Mouse (Mus musculus): ENCODE data around the gene Gm4756. TPM values are rescaled to one million over a fixed set of nuclear protein-coding genes. Genes with fewer than 3 reads are reported as not detected.
"Not testable (repeated sequence)": the region's sequence is repeated elsewhere in the genome, so short reads cannot be mapped to it uniquely, and the experiment has no call there.

The Gm4756 gene
- polyA plus RNA-seq, 1 experiment from 2014 or later: not detected

- H3K9me3 ChIP-seq: no peaks in the 10 kb centered on the region
- H3K9ac ChIP-seq (replicated peaks): no peak overlapping the region
- no peak for ATAC-seq (replicated peaks)
- 87% methylated on average over 5 of the region's 5 CpGs for WGBS
- H3K4me3 ChIP-seq: no peak overlapping the region
- H3K4me2 ChIP-seq (replicated peaks): no peak overlapping the region
- no peak overlapping the region for H3K27ac ChIP-seq (replicated peaks)
- H3K4me1 ChIP-seq: no peaks in the 10 kb centered on the region
- H3K27me3 ChIP-seq: no peaks in the 10 kb centered on the region
- no peaks in the 10 kb centered on the region for H3K36me3 ChIP-seq
Measured at GRCm38 (mm10) chr12:72622853-72623496, 26.5 kb downstream of the Gm4756 start.

GRCm38 (mm10) chr12:72621441-72621840 lies 28.0 kb downstream of the Gm4756 start:
- ATAC-seq (replicated peaks): no peak
- H3K4me2 ChIP-seq (replicated peaks): no peak overlapping the region
- H3K27ac ChIP-seq (replicated peaks): no peak overlapping the region
- H3K9me3 ChIP-seq: no peaks in the 10 kb centered on the region
- H3K4me3 ChIP-seq: no peak overlapping the region
- WGBS: 93% methylated on average over 1 of the region's 1 CpGs
- H3K27me3 ChIP-seq: no peaks in the 10 kb centered on the region
- no peaks in the 10 kb centered on the region for H3K4me1 ChIP-seq
- H3K36me3 ChIP-seq: no peaks in the 10 kb centered on the region
- H3K9ac ChIP-seq (replicated peaks): no peak overlapping the region

- H3K27ac ChIP-seq (replicated peaks): no peak overlapping the region
- H3K9ac ChIP-seq (replicated peaks): no peak overlapping the region
- H3K4me1 ChIP-seq: no peaks in the 10 kb centered on the region
- no peaks in the 10 kb centered on the region for H3K9me3 ChIP-seq
- no peaks in the 10 kb centered on the region for H3K36me3 ChIP-seq
- no peak for ATAC-seq (replicated peaks)
- 92% methylated on average over 7 of the region's 7 CpGs for WGBS
- H3K27me3 ChIP-seq: no peaks in the 10 kb centered on the region
- no peak overlapping the region for H3K4me2 ChIP-seq (replicated peaks)
- H3K4me3 ChIP-seq: no peak overlapping the region
Measured at GRCm38 (mm10) chr12:72620856-72621255, 28.6 kb downstream of the Gm4756 start.

- no peaks in the 10 kb centered on the region for H3K27me3 ChIP-seq
- H3K27ac ChIP-seq (replicated peaks): no peak overlapping the region
- no peak overlapping the region for H3K4me3 ChIP-seq
- H3K36me3 ChIP-seq: no peaks in the 10 kb centered on the region
- no peak overlapping the region for H3K4me2 ChIP-seq (replicated peaks)
- H3K9ac ChIP-seq (replicated peaks): no peak overlapping the region
- no peak for ATAC-seq (replicated peaks)
- no peaks in the 10 kb centered on the region for H3K4me1 ChIP-seq
- 91% methylated on average over 3 of the region's 3 CpGs for WGBS
- no peaks in the 10 kb centered on the region for H3K9me3 ChIP-seq
Measured at GRCm38 (mm10) chr12:72612053-72612452, 37.4 kb downstream of the Gm4756 start.

GRCm38 (mm10) chr12:72598731-72599130 lies 50.7 kb downstream of the Gm4756 start:
- H3K27me3 ChIP-seq; H3K9me3 ChIP-seq; H3K4me3 ChIP-seq; H3K36me3 ChIP-seq; H3K4me2 ChIP-seq (replicated peaks); H3K27ac ChIP-seq (replicated peaks); ATAC-seq (replicated peaks); H3K4me1 ChIP-seq; H3K9ac ChIP-seq (replicated peaks): not testable (repeated sequence)
- 92% methylated on average over 2 of the region's 2 CpGs for WGBS

- H3K4me3 ChIP-seq: no peak overlapping the region
- no peak for ATAC-seq (replicated peaks)
- H3K9ac ChIP-seq (replicated peaks): no peak overlapping the region
- no peaks in the 10 kb centered on the region for H3K9me3 ChIP-seq
- H3K27me3 ChIP-seq: no peaks in the 10 kb centered on the region
- H3K27ac ChIP-seq (replicated peaks): no peak overlapping the region
- H3K4me2 ChIP-seq (replicated peaks): no peak overlapping the region
- no peaks in the 10 kb centered on the region for H3K36me3 ChIP-seq
- 73% methylated on average over 2 of the region's 2 CpGs for WGBS
- no peaks in the 10 kb centered on the region for H3K4me1 ChIP-seq
Measured at GRCm38 (mm10) chr12:72594001-72594400, 55.5 kb downstream of the Gm4756 start.

- Histone ChIP-seq H3K27me3 (no peaks in the 10 kb centered on the region), H3K4me2 (replicated peaks) (no peak overlapping the region), H3K9me3 (no peaks in the 10 kb centered on the region), H3K36me3 (no peaks in the 10 kb centered on the region), H3K4me1 (no peaks in the 10 kb centered on the region), H3K4me3 (no peak overlapping the region), H3K27ac (replicated peaks) (no peak overlapping the region), H3K9ac (replicated peaks) (no peak overlapping the region)
- no peak for ATAC-seq (replicated peaks)
Measured at GRCm38 (mm10) chr12:72592991-72593390, 56.5 kb downstream of the Gm4756 start.

GRCm38 (mm10) chr12:72585339-72585738 lies 64.1 kb downstream of the Gm4756 start:
- Histone ChIP-seq H3K4me3 (no peak overlapping the region), H3K9ac (replicated peaks) (no peak overlapping the region), H3K9me3 (no peaks in the 10 kb centered on the region), H3K36me3 (0 out of 2 replicates have a peak, but pooled peaks cover 3% of the 10 kb centered on the region), H3K4me2 (replicated peaks) (no peak overlapping the region), H3K27me3 (no peaks in the 10 kb centered on the region), H3K4me1 (no peaks in the 10 kb centered on the region), H3K27ac (replicated peaks) (no peak overlapping the region)
- 95% methylated on average over 1 of the region's 1 CpGs for WGBS
- ATAC-seq (replicated peaks): no peak

- ATAC-seq (replicated peaks): no peak
- no peak overlapping the region for H3K4me3 ChIP-seq
- no peaks in the 10 kb centered on the region for H3K9me3 ChIP-seq
- no peak overlapping the region for H3K4me2 ChIP-seq (replicated peaks)
- peaks cover 6% of the 10 kb centered on the region; the same call in 1 of the 2 replicates for H3K36me3 ChIP-seq
- H3K27me3 ChIP-seq: no peaks in the 10 kb centered on the region
- no peak overlapping the region for H3K9ac ChIP-seq (replicated peaks)
- 97% methylated on average over 2 of the region's 2 CpGs for WGBS
- no peaks in the 10 kb centered on the region for H3K4me1 ChIP-seq
- no peak overlapping the region for H3K27ac ChIP-seq (replicated peaks)
Measured at GRCm38 (mm10) chr12:72583099-72583498, 66.4 kb downstream of the Gm4756 start.

GRCm38 (mm10) chr12:72582021-72582420 lies 67.4 kb downstream of the Gm4756 start:
- no peak for ATAC-seq (replicated peaks)
- no peaks in the 10 kb centered on the region for H3K9me3 ChIP-seq
- no peak overlapping the region for H3K4me3 ChIP-seq
- no peak overlapping the region for H3K27ac ChIP-seq (replicated peaks)
- no peak overlapping the region for H3K4me2 ChIP-seq (replicated peaks)
- H3K36me3 ChIP-seq: peaks cover 6% of the 10 kb centered on the region; the same call in 1 of the 2 replicates
- H3K27me3 ChIP-seq: no peaks in the 10 kb centered on the region
- 87% methylated on average over 3 of the region's 3 CpGs for WGBS
- H3K4me1 ChIP-seq: no peaks in the 10 kb centered on the region
- H3K9ac ChIP-seq (replicated peaks): no peak overlapping the region

GRCm38 (mm10) chr12:72564281-72564795 lies 85.1 kb downstream of the Gm4756 start:
- ATAC-seq (replicated peaks): no peak
- Histone ChIP-seq H3K4me2 (replicated peaks) (no peak overlapping the region), H3K27ac (replicated peaks) (no peak overlapping the region), H3K27me3 (no peaks in the 10 kb centered on the region), H3K9me3 (no peaks in the 10 kb centered on the region), H3K4me1 (no peaks in the 10 kb centered on the region), H3K4me3 (no peak overlapping the region), H3K36me3 (0 out of 2 replicates have a peak, but pooled peaks cover 2% of the 10 kb centered on the region), H3K9ac (replicated peaks) (no peak overlapping the region)
- 94% methylated on average over 4 of the region's 4 CpGs for WGBS

GRCm38 (mm10) chr12:72554347-72554746 lies 95.1 kb downstream of the Gm4756 start:
- WGBS: 44% methylated on average over 4 of the region's 4 CpGs
- Histone ChIP-seq H3K36me3 (peaks cover 6% of the 10 kb centered on the region; the same call in 1 of the 2 replicates), H3K4me2 (replicated peaks) (no peak overlapping the region), H3K27ac (replicated peaks) (no peak overlapping the region), H3K4me1 (peaks cover 2% of the 10 kb centered on the region; the same call in 1 of the 2 replicates), H3K9ac (replicated peaks) (no peak overlapping the region), H3K27me3 (no peaks in the 10 kb centered on the region), H3K4me3 (no peak overlapping the region), H3K9me3 (no peaks in the 10 kb centered on the region)
- ATAC-seq (replicated peaks): no peak

GRCm38 (mm10) chr12:72538571-72538970 lies 110.9 kb downstream of the Gm4756 start:
- Histone ChIP-seq H3K4me2 (replicated peaks) (no peak overlapping the region), H3K4me1 (peaks cover 12% of the 10 kb centered on the region), H3K9ac (replicated peaks) (no peak overlapping the region), H3K27ac (replicated peaks) (no peak overlapping the region), H3K4me3 (no peak overlapping the region), H3K27me3 (no peaks in the 10 kb centered on the region), H3K9me3 (no peaks in the 10 kb centered on the region), H3K36me3 (peaks cover 14% of the 10 kb centered on the region)
- no peak for ATAC-seq (replicated peaks)
- WGBS: 85% methylated on average over 10 of the region's 10 CpGs
